Mouse (Mus musculus) cortical plate, adult 2 months (tissue): Measurements from ENCODE around the gene Gh. TPM values are rescaled to one million over a fixed set of nuclear protein-coding genes. Genes with fewer than 3 reads are reported as not detected.
A peak's percentile ranks its signal among the peaks of the same experiment; 100 is the strongest.

Experiments used
- H3K27ac ChIP-seq: fragments of 200-500 bp; 2 replicates; pipeline ENCODE4 v1.5.1; 2012; ENCODE audit warnings: low read length, control low read depth, inconsistent platforms; ENCODE audit not compliant: insufficient read depth
- H3K4me1 ChIP-seq: fragments of 200-500 bp; 2 replicates; pipeline ENCODE4 v1.6.1; 2011; ENCODE audit warnings: low read length; ENCODE audit not compliant: control insufficient read depth, insufficient read depth
- H3K4me3 ChIP-seq: fragments of 200-500 bp; 2 replicates; pipeline ENCODE4 v1.5.1; 2011; ENCODE audit warnings: mild to moderate bottlenecking, low read length, control low read depth; ENCODE audit not compliant: insufficient read depth
- CTCF ChIP-seq: fragments of 200-500 bp; IDR thresholded peaks from 2 replicates; pipeline ENCODE4 v1.5.1; 2011; ENCODE audit warnings: mild to moderate bottlenecking, control low read depth, low read length; ENCODE audit not compliant: insufficient read depth; ENCODE audit errors: extremely low read depth
- POLR2A ChIP-seq: fragments of 200-500 bp; IDR thresholded peaks from 2 replicates; pipeline ENCODE4 v1.6.1; 2011; ENCODE audit warnings: mild to moderate bottlenecking, low read length, control low read depth; ENCODE audit not compliant: insufficient read depth; ENCODE audit errors: extremely low read depth
- polyA plus RNA-seq: library from polyadenylated mRNA; depleted of rRNA; stranded (reverse); fragments of >200 nt; gene quantifications from 2 replicates; pipeline ENCODE4 v1.2.3, GENCODE M21; 2012

Gh gene
- polyA plus RNA-seq, 1 experiment: not detected

- Histone ChIP-seq H3K4me1 (peaks cover 1% of the 10 kb centered on the region; the same call in 1 of the 2 replicates), H3K27ac (no peak overlapping the region), H3K4me3 (no peak overlapping the region)
- TF ChIP-seq CTCF (no peak), POLR2A (no peak)
These were observed 11.3 kb downstream of the Gh start for GRCm38 (mm10) chr11:106290376-106290775.

- TF ChIP-seq CTCF (0 out of 2 replicates have a peak, but pooled peaks have one; percentile 8), POLR2A (no peak)
- no peak overlapping the region for H3K27ac ChIP-seq
These were observed 12.3 kb downstream of the Gh start for GRCm38 (mm10) chr11:106289369-106289768.

GRCm38 (mm10) chr11:106286987-106287386 is 14.7 kb downstream of the Gh start:
- Histone ChIP-seq H3K4me3 (no peak overlapping the region), H3K27ac (no peak overlapping the region), H3K4me1 (peaks cover 1% of the 10 kb centered on the region; the same call in 1 of the 2 replicates)
- TF ChIP-seq CTCF (no peak), POLR2A (no peak)

More at GRCm38 (mm10) chr11:106289369-106289768, 12.3 kb downstream of the Gh start:
- Histone ChIP-seq H3K4me3 (no peak overlapping the region), H3K4me1 (peaks cover 1% of the 10 kb centered on the region; the same call in 1 of the 2 replicates)

DNA sequence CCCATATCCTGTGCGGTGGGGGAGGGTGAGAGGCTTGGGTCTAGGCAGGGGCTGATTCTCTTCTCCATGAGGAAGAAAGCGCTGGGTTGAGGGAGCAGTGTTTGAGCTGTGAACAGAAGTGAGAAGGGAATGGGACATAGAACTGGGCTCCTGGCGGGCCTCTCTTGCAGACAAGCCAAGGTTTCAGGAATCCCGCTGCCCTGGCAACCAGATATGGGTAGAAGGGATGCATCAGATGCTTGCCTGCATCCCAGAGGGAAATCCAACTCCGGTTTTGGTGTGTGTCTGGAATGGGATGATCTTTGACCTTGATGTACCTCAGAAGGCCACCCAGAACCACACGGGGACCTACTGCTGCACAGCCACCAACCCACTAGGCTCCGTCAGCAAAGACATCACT is 15.5 kb downstream of the Gh start:
- H3K27ac ChIP-seq: no peak overlapping the region
- TF ChIP-seq POLR2A: no peak
- no peak for TF ChIP-seq CTCF
- peaks cover 1% of the 10 kb centered on the region; the same call in 1 of the 2 replicates for H3K4me1 ChIP-seq
- H3K4me3 ChIP-seq: no peak overlapping the region

DNA sequence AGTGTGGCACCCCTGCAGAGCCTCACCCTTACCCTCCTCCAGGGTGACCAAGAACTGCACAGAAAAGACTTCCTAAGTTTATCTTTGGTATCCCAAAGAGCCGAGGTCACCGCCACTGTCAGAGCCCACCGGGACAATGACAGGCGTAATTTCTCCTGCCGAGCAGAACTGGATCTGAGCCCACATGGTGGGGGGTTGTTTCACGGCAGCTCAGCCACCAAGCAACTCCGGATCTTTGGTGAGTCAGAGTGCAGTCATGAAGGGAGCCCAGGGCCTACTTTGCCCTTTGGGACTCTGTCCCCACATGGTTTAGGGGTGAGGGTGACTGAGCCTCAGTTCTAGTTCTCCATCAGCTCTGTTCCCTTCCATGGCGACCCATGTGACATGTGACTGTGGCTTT is 17.5 kb downstream of the Gh start:
- Histone ChIP-seq H3K4me1 (peaks cover 1% of the 10 kb centered on the region; the same call in 1 of the 2 replicates), H3K4me3 (no peak overlapping the region), H3K27ac (no peak overlapping the region)
- TF ChIP-seq CTCF (no peak), POLR2A (no peak)

DNA sequence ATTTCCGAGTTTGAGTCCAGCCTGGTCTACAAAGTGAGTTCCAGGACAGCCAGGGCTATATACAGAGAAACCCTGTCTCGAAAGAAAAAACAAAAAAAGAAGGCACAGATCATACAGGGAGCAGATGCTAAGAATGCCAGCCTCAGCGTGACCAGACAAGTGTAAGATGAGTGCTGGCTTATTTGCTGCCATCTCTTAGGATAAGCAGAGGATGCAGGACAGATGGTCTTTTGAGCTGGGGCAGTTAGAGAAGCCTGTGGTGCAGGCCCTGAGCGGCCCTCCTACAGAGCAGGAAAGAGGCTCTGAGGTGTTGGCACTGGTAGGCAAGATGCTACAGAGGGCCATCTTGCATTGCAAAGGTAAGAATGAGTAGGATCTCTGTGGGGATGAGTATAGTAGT is 18.3 kb downstream of the Gh start:
- peaks cover 1% of the 10 kb centered on the region; the same call in 1 of the 2 replicates for H3K4me1 ChIP-seq
- H3K27ac ChIP-seq: no peak overlapping the region
- TF ChIP-seq CTCF (no peak), POLR2A (no peak)
- H3K4me3 ChIP-seq: no peak overlapping the region

- peaks cover 1% of the 10 kb centered on the region; the same call in 1 of the 2 replicates for H3K4me1 ChIP-seq
These were observed 19.2 kb downstream of the Gh start for GRCm38 (mm10) chr11:106282452-106282851.

DNA sequence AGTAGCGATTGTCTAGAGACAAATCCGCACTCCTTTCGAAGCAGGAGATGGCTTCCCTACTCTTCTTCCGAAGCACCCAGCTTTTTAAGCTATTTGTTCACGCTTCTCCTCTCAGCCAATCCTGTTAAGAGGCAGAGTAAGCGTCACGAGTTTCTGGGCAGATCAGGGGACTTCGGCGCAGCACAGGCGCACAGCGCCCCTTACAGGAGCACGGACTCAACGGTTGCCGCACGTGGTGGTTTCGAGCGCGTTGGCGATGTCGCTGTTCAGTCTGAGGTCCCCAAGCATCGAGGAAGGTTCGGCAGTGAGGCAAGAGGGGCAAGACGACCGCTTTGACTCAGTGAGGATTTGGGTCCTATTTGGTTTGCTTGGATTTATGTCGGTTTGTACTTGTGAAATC is 25.2 kb downstream of the Gh start, which contains the start of gene Tcam1:
Tcam1 (plus strand) TSS at position 219 of the 400 bp plus-strand sequence.
- no peak within 1 kb of the TSS for H3K27ac ChIP-seq
- H3K4me1 ChIP-seq: peaks cover 3% of the 10 kb centered on the region; the same call in 1 of the 2 replicates
- no peak within 1 kb of the TSS for H3K4me3 ChIP-seq
- TF ChIP-seq POLR2A (no peak), CTCF (peak; percentile 82)

More at GRCm38 (mm10) chr11:106282452-106282851, 19.2 kb downstream of the Gh start:
- Histone ChIP-seq H3K4me3 (no peak overlapping the region), H3K27ac (no peak overlapping the region)
- TF ChIP-seq CTCF: no peak
- no peak for TF ChIP-seq POLR2A

- no peak overlapping the region for H3K4me3 ChIP-seq
- H3K27ac ChIP-seq: no peak overlapping the region
- TF ChIP-seq CTCF (no peak), POLR2A (no peak)
- peaks cover 3% of the 10 kb centered on the region for H3K4me1 ChIP-seq
These were observed 26.7 kb downstream of the Gh start for GRCm38 (mm10) chr11:106274971-106275411.

GRCm38 (mm10) chr11:106274374-106274773 is 27.3 kb downstream of the Gh start:
- H3K27ac ChIP-seq: no peak overlapping the region
- no peak for TF ChIP-seq CTCF
- no peak for TF ChIP-seq POLR2A
- no peak overlapping the region for H3K4me3 ChIP-seq
- peaks cover 3% of the 10 kb centered on the region for H3K4me1 ChIP-seq

DNA sequence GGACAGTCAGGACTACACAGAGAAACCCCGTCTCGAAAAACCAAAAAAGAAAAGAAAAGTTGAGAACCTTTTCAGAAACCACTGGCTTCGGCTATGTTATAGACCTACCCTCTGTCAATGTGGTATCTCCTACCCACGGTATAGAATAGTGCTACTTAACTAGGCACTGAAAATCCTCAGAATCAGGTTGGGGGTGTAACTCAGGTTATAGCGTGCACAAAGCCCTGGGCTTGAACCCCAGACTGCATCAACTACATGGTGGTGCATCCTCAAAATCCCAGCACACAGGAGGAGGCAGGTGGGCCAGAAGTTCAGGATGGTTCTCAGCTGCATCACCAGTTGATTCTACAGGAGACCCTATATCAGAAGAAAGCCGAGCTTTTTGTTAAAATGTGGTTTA is 27.9 kb downstream of the Gh start:
- no peak for TF ChIP-seq POLR2A
- no peak for TF ChIP-seq CTCF
- Histone ChIP-seq H3K4me1 (peaks cover 3% of the 10 kb centered on the region), H3K4me3 (no peak overlapping the region; the same call in 1 of the 2 replicates), H3K27ac (no peak overlapping the region)
